Mouse (Mus musculus) myocyte (in vitro differentiated cells): Measurements from ENCODE around the gene Gm20509.

Experiments
- CEBPB ChIP-seq: IDR thresholded peaks from 2 replicates; pipeline ENCODE4 v1.6.1; 2011; ENCODE audit warnings: mild to moderate bottlenecking, moderate library complexity; ENCODE audit not compliant: poor library complexity, insufficient read depth, severe bottlenecking
- MAX ChIP-seq: IDR thresholded peaks from one replicate; pipeline ENCODE4 v1.6.1; 2011; ENCODE audit warnings: low read depth, mild to moderate bottlenecking, control low read depth
- MYOD1 ChIP-seq, 3 experiments: IDR thresholded peaks; one replicate each; pipeline ENCODE4 v1.6.1; 2011; ENCODE audit warnings: control low read depth in 2 of 3, low read depth in 2 of 3, mild to moderate bottlenecking in 2 of 3, moderate library complexity in 1 of 3; ENCODE audit not compliant: insufficient read length in 2 of 3, control insufficient read depth in 1 of 3
- POLR2A ChIP-seq: IDR thresholded peaks from one replicate; pipeline ENCODE4 v1.6.1; 2011; ENCODE audit warnings: low read depth, mild to moderate bottlenecking, control low read depth, moderate library complexity; ENCODE audit not compliant: insufficient read length
- POLR2AphosphoS2 ChIP-seq: IDR thresholded peaks from one replicate; pipeline ENCODE4 v1.6.1; 2011; ENCODE audit warnings: low read depth, control low read depth; ENCODE audit not compliant: insufficient read length
- SRF ChIP-seq: IDR thresholded peaks from one replicate; pipeline ENCODE4 v1.6.1; 2011; ENCODE audit warnings: low read depth; ENCODE audit not compliant: control insufficient read depth, insufficient read length
- TCF12 ChIP-seq: IDR thresholded peaks from one replicate; pipeline ENCODE4 v1.6.1; 2011; ENCODE audit warnings: mild to moderate bottlenecking, control low read depth; ENCODE audit not compliant: poor library complexity, insufficient read depth, severe bottlenecking
- TCF3 ChIP-seq: IDR thresholded peaks from one replicate; pipeline ENCODE4 v1.6.1; 2011; ENCODE audit warnings: low read depth, control low read depth; ENCODE audit not compliant: insufficient read length
- USF1 ChIP-seq: IDR thresholded peaks from one replicate; pipeline ENCODE4 v1.6.1; 2011; ENCODE audit warnings: low read depth, mild to moderate bottlenecking, control low read depth, moderate library complexity

GRCm38 (mm10) chr9:73082291-73083000 is 19.8 kb upstream of the Gm20509 start:
- TF ChIP-seq TCF12 (no peak), USF1 (no peak), MAX (no peak), POLR2A (no peak), SRF (no peak), TCF3 (no peak), MYOD1 (IDR thresholded peaks at IDR 0.05; ENCODE audit: control insufficient read depth in 1 of 3, insufficient read length in 2 of 3, low read depth in 2 of 3) (no peak), CEBPB (no peak), POLR2AphosphoS2 (no peak)
